Mouse (Mus musculus): Measurements from ENCODE around the gene Gss.

The Gss gene

GRCm38 (mm10) chr2:155592137-155592853 is at the start of gene Gss:
Gss (minus strand) TSS chr2:155592810.
- DNase-seq (ENCODE audit: low spot score): peak; percentile 89

- no peak for DNase-seq (ENCODE audit: low spot score)
These were observed 49.2 kb upstream of the Gss start for GRCm38 (mm10) chr2:155641540-155642472.

GRCm38 (mm10) chr2:155640656-155641055 is 48.0 kb upstream of the Gss start:
- DNase-seq (ENCODE audit: low spot score): no peak

- DNase-seq (ENCODE audit: low spot score): no peak
These were observed 44.8 kb upstream of the Gss start for GRCm38 (mm10) chr2:155637411-155637810.

- no peak for DNase-seq (ENCODE audit: low spot score)
These were observed 44.3 kb upstream of the Gss start for GRCm38 (mm10) chr2:155636881-155637280.

- no peak for DNase-seq (ENCODE audit: low spot score)
These were observed 43.4 kb upstream of the Gss start for GRCm38 (mm10) chr2:155635961-155636360.

GRCm38 (mm10) chr2:155634562-155634961 is 42.0 kb upstream of the Gss start:
- no peak for DNase-seq (ENCODE audit: low spot score)

- DNase-seq (ENCODE audit: low spot score): no peak
These were observed 41.1 kb upstream of the Gss start for GRCm38 (mm10) chr2:155633731-155634130.

- no peak for DNase-seq (ENCODE audit: low spot score)
These were observed 40.5 kb upstream of the Gss start for GRCm38 (mm10) chr2:155633121-155633520.

GRCm38 (mm10) chr2:155632138-155632936 is 39.7 kb upstream of the Gss start:
- DNase-seq (ENCODE audit: low spot score): no peak

GRCm38 (mm10) chr2:155630590-155631416 is 38.2 kb upstream of the Gss start:
- DNase-seq (ENCODE audit: low spot score): no peak

- no peak for DNase-seq (ENCODE audit: low spot score)
These were observed 37.5 kb upstream of the Gss start for GRCm38 (mm10) chr2:155630153-155630552.

GRCm38 (mm10) chr2:155629231-155629661 is 36.6 kb upstream of the Gss start:
- no peak for DNase-seq (ENCODE audit: low spot score)

- DNase-seq (ENCODE audit: low spot score): no peak
These were observed 35.9 kb upstream of the Gss start for GRCm38 (mm10) chr2:155628519-155628918.

- no peak for DNase-seq (ENCODE audit: low spot score)
These were observed 35.5 kb upstream of the Gss start for GRCm38 (mm10) chr2:155628112-155628511.

GRCm38 (mm10) chr2:155627030-155627738 is 34.6 kb upstream of the Gss start:
- peak; percentile 76 for DNase-seq (ENCODE audit: low spot score)

GRCm38 (mm10) chr2:155626277-155626676 is 33.7 kb upstream of the Gss start:
- DNase-seq (ENCODE audit: low spot score): no peak

GRCm38 (mm10) chr2:155624730-155625129 is 32.1 kb upstream of the Gss start:
- peak; percentile 80 for DNase-seq (ENCODE audit: low spot score)

GRCm38 (mm10) chr2:155623996-155624395 is 31.4 kb upstream of the Gss start:
- DNase-seq (ENCODE audit: low spot score): no peak

GRCm38 (mm10) chr2:155622606-155623005 is 30.0 kb upstream of the Gss start:
- DNase-seq (ENCODE audit: low spot score): no peak

- peak; percentile 85 for DNase-seq (ENCODE audit: low spot score)
These were observed 27.2 kb upstream of the Gss start for GRCm38 (mm10) chr2:155619817-155620216.
